Mouse (Mus musculus) MEL (cell line): ENCODE results near the gene Ccnb2. TPM values are rescaled to one million over a fixed set of nuclear protein-coding genes. Genes with fewer than 3 reads are reported as not detected.

Experiments
- DNase-seq: peaks from one replicate; pipeline ENCODE4 v3.0.0; 2011; ENCODE audit warnings: low read depth, low spot score
- H3K27ac ChIP-seq: 2 replicates; pipeline ENCODE4 v1.5.1; 2012; ENCODE audit warnings: low read depth, mild to moderate bottlenecking, control low read depth, low read length, moderate library complexity; ENCODE audit not compliant: control insufficient read depth
- H3K27me3 ChIP-seq, 2 experiments: fragments of 150-350 bp in 1 of 2; sonication (generic) in 1 of 2; 2 replicates each; pipeline ENCODE4 v1.6.1; 2012; ENCODE audit warnings: low read length in 2 of 2, mild to moderate bottlenecking in 2 of 2, improper control_type of control experiment in 1 of 2, moderate library complexity in 1 of 2; ENCODE audit not compliant: insufficient read depth in 2 of 2, control insufficient read depth in 1 of 2
- H3K36me3 ChIP-seq, 2 experiments: 2 replicates each; pipeline ENCODE4 v1.6.1; 2012 to 2014; ENCODE audit warnings: low read length in 2 of 2, improper control_type of control experiment in 1 of 2, inconsistent platforms in 1 of 2, mild to moderate bottlenecking in 1 of 2; ENCODE audit not compliant: insufficient read depth in 2 of 2, control insufficient read depth in 1 of 2
- H3K4me1 ChIP-seq, 2 experiments: fragments of 150-350 bp in 1 of 2; sonication (generic) in 1 of 2; 2 replicates each; pipeline ENCODE4 v1.6.1; 2012; ENCODE audit warnings: low read length in 2 of 2, improper control_type of control experiment in 1 of 2, mild to moderate bottlenecking in 1 of 2; ENCODE audit not compliant: insufficient read depth in 2 of 2, control insufficient read depth in 1 of 2
- H3K4me3 ChIP-seq, 2 experiments: fragments of 150-350 bp in 1 of 2; sonication (generic) in 1 of 2; 2 replicates each; pipeline ENCODE4 v1.5.1; 2012; ENCODE audit warnings: low read depth in 2 of 2, low read length in 2 of 2, mild to moderate bottlenecking in 2 of 2, moderate library complexity in 2 of 2, control low read depth in 1 of 2, improper control_type of control experiment in 1 of 2; ENCODE audit not compliant: control insufficient read depth in 1 of 2, insufficient read depth in 1 of 2
- H3K79me2 ChIP-seq: 2 replicates; pipeline ENCODE4 v1.6.1; 2012; ENCODE audit warnings: mild to moderate bottlenecking, low read length, moderate library complexity; ENCODE audit not compliant: control insufficient read depth, poor library complexity, insufficient read depth
- H3K9ac ChIP-seq: 2 replicates; pipeline ENCODE4 v1.6.1; 2012; ENCODE audit warnings: low read depth, mild to moderate bottlenecking, control low read depth, low read length, moderate library complexity; ENCODE audit not compliant: control insufficient read depth, poor library complexity, severe bottlenecking
- H3K9me3 ChIP-seq: fragments of 150-350 bp; sonication (generic); replicated peaks from 2 replicates; pipeline ENCODE4 v1.6.1; 2012; ENCODE audit warnings: mild to moderate bottlenecking, low read length, improper control_type of control experiment, moderate library complexity; ENCODE audit not compliant: insufficient read depth
- BHLHE40 ChIP-seq: IDR thresholded peaks from 2 replicates; pipeline ENCODE4 v1.6.1; 2012; ENCODE audit warnings: low read depth, mild to moderate bottlenecking, inconsistent platforms, low read length, improper control_type of control experiment, borderline replicate concordance
- CHD1 ChIP-seq: IDR thresholded peaks from 2 replicates; pipeline ENCODE4 v1.6.1; 2012; ENCODE audit warnings: low read depth, mild to moderate bottlenecking, inconsistent platforms, low read length, improper control_type of control experiment
- CHD2 ChIP-seq: IDR thresholded peaks from 2 replicates; pipeline ENCODE4 v1.6.1; 2011; ENCODE audit warnings: low read length, improper control_type of control experiment
- CTCF ChIP-seq, 3 experiments: IDR thresholded peaks in 2 of 3; conservative IDR thresholded peaks in 1 of 3; 2 replicates each; pipeline ENCODE4 v1.5.1; 2011 to 2012; ENCODE audit warnings: low read length in 3 of 3, low read depth in 2 of 3, mild to moderate bottlenecking in 2 of 3, improper control_type of control experiment in 1 of 3, inconsistent platforms in 1 of 3, mixed read lengths in 1 of 3, moderate library complexity in 1 of 3; ENCODE audit not compliant: control insufficient read depth in 1 of 3, insufficient read depth in 1 of 3, poor library complexity in 1 of 3, severe bottlenecking in 1 of 3
- ELF1 ChIP-seq: IDR thresholded peaks from 2 replicates; pipeline ENCODE4 v1.6.1; 2014; ENCODE audit warnings: low read depth, mild to moderate bottlenecking, inconsistent platforms, low read length, improper control_type of control experiment, moderate library complexity
- EP300 ChIP-seq, 2 experiments: IDR thresholded peaks; 2 replicates each; pipeline ENCODE4 v1.6.1; 2011; ENCODE audit warnings: improper control_type of control experiment in 2 of 2, low read length in 2 of 2, low read depth in 1 of 2, mild to moderate bottlenecking in 1 of 2
- ETS1 ChIP-seq: IDR thresholded peaks from 2 replicates; pipeline ENCODE4 v1.6.1; 2012; ENCODE audit warnings: low read depth, mild to moderate bottlenecking, inconsistent platforms, low read length, improper control_type of control experiment, moderate library complexity
- GABPA ChIP-seq: IDR thresholded peaks from 2 replicates; pipeline ENCODE4 v1.6.1; 2012; ENCODE audit warnings: low read depth, mild to moderate bottlenecking, inconsistent platforms, low read length, improper control_type of control experiment, moderate library complexity
- GATA1 ChIP-seq: IDR thresholded peaks from 2 replicates; pipeline ENCODE4 v1.6.1; 2011; ENCODE audit warnings: low read depth, low read length, improper control_type of control experiment
- HCFC1 ChIP-seq: IDR thresholded peaks from 2 replicates; pipeline ENCODE4 v1.6.1; 2012; ENCODE audit warnings: low read depth, mild to moderate bottlenecking, inconsistent platforms, low read length, improper control_type of control experiment, moderate library complexity
- JUND ChIP-seq: IDR thresholded peaks from 2 replicates; pipeline ENCODE4 v1.6.1; 2011; ENCODE audit warnings: low read depth, mild to moderate bottlenecking, improper control_type of control experiment, low read length
- KAT2A ChIP-seq: conservative IDR thresholded peaks from 2 replicates; pipeline ENCODE4 v1.6.1; 2012; ENCODE audit warnings: low read depth, low read length, improper control_type of control experiment, inconsistent platforms
- MAFK ChIP-seq: IDR thresholded peaks from 2 replicates; pipeline ENCODE4 v1.6.1; 2011; ENCODE audit warnings: low read depth, mild to moderate bottlenecking, low read length, improper control_type of control experiment, borderline replicate concordance
- MAX ChIP-seq: IDR thresholded peaks from 2 replicates; pipeline ENCODE4 v1.6.1; 2011; ENCODE audit warnings: low read length, improper control_type of control experiment
- MAZ ChIP-seq: IDR thresholded peaks from 2 replicates; pipeline ENCODE4 v1.6.1; 2012; ENCODE audit warnings: low read depth, mild to moderate bottlenecking, inconsistent platforms, low read length, improper control_type of control experiment
- MEF2A ChIP-seq: IDR thresholded peaks from 2 replicates; pipeline ENCODE4 v1.6.1; 2014; ENCODE audit warnings: low read depth, mild to moderate bottlenecking, inconsistent platforms, low read length, improper control_type of control experiment; ENCODE audit not compliant: poor library complexity, insufficient replicate concordance, severe bottlenecking; ENCODE audit errors: extremely low read depth
- MXI1 ChIP-seq: IDR thresholded peaks from 2 replicates; pipeline ENCODE4 v1.6.1; 2011; ENCODE audit warnings: mild to moderate bottlenecking, low read depth, low read length, improper control_type of control experiment
- MYB ChIP-seq: IDR thresholded peaks from 2 replicates; pipeline ENCODE4 v1.6.1; 2011; ENCODE audit warnings: mild to moderate bottlenecking, low read depth, low read length, improper control_type of control experiment
- MYC ChIP-seq: IDR thresholded peaks from 2 replicates; pipeline ENCODE4 v1.6.1; 2011; ENCODE audit warnings: low read depth, mild to moderate bottlenecking, low read length, improper control_type of control experiment, moderate library complexity
- NELFE ChIP-seq: IDR thresholded peaks from 2 replicates; pipeline ENCODE4 v1.6.1; 2011; ENCODE audit warnings: low read depth, low read length, improper control_type of control experiment
- NRF1 ChIP-seq: IDR thresholded peaks from 2 replicates; pipeline ENCODE4 v1.6.1; 2014; ENCODE audit warnings: low read depth, mild to moderate bottlenecking, inconsistent platforms, low read length, improper control_type of control experiment, moderate library complexity; ENCODE audit not compliant: poor library complexity, insufficient read depth, severe bottlenecking
- POLR2A ChIP-seq, 2 experiments: IDR thresholded peaks; 2 replicates each; pipeline ENCODE4 v1.6.1; 2011 to 2012; ENCODE audit warnings: low read length in 2 of 2, mild to moderate bottlenecking in 2 of 2, control low read depth in 1 of 2, improper control_type of control experiment in 1 of 2, low read depth in 1 of 2, moderate library complexity in 1 of 2; ENCODE audit not compliant: control insufficient read depth in 1 of 2, insufficient read depth in 1 of 2, poor library complexity in 1 of 2
- POLR2AphosphoS2 ChIP-seq: IDR thresholded peaks from 2 replicates; pipeline ENCODE4 v1.6.1; 2011; ENCODE audit warnings: low read length, improper control_type of control experiment
- POLR2AphosphoS5 ChIP-seq: IDR thresholded peaks from 2 replicates; pipeline ENCODE4 v1.6.1; 2012; ENCODE audit warnings: low read depth, borderline replicate concordance, mild to moderate bottlenecking, inconsistent platforms, low read length, moderate library complexity, mixed read lengths
- RAD21 ChIP-seq: IDR thresholded peaks from 2 replicates; pipeline ENCODE4 v1.6.1; 2011; ENCODE audit warnings: mild to moderate bottlenecking, low read depth, low read length, improper control_type of control experiment
- RCOR1 ChIP-seq: IDR thresholded peaks from 2 replicates; pipeline ENCODE4 v1.6.1; 2012; ENCODE audit warnings: low read depth, mild to moderate bottlenecking, inconsistent platforms, low read length, improper control_type of control experiment
- SIN3A ChIP-seq: IDR thresholded peaks from 2 replicates; pipeline ENCODE4 v1.6.1; 2012; ENCODE audit warnings: low read length, improper control_type of control experiment, inconsistent platforms
- SMC3 ChIP-seq: IDR thresholded peaks from 2 replicates; pipeline ENCODE4 v1.6.1; 2011; ENCODE audit warnings: low read depth, low read length, improper control_type of control experiment
- TAL1 ChIP-seq: IDR thresholded peaks from 2 replicates; pipeline ENCODE4 v1.6.1; 2012; ENCODE audit warnings: mild to moderate bottlenecking, inconsistent platforms, low read length, moderate library complexity, mixed read lengths
- TBP ChIP-seq: IDR thresholded peaks from 2 replicates; pipeline ENCODE4 v1.8.0; 2011; ENCODE audit warnings: low read depth, low read length, improper control_type of control experiment
- TCF12 ChIP-seq: IDR thresholded peaks from 2 replicates; pipeline ENCODE4 v1.6.1; 2014; ENCODE audit warnings: low read depth, mild to moderate bottlenecking, inconsistent platforms, low read length, improper control_type of control experiment, moderate library complexity
- UBTF ChIP-seq: IDR thresholded peaks from 2 replicates; pipeline ENCODE4 v1.6.1; 2012; ENCODE audit warnings: low read depth, mild to moderate bottlenecking, inconsistent platforms, low read length, improper control_type of control experiment, moderate library complexity, borderline replicate concordance; ENCODE audit not compliant: insufficient read depth
- USF1 ChIP-seq: IDR thresholded peaks from 2 replicates; pipeline ENCODE4 v1.6.1; 2014; ENCODE audit warnings: low read depth, mild to moderate bottlenecking, inconsistent platforms, low read length, improper control_type of control experiment, moderate library complexity
- USF2 ChIP-seq, 2 experiments: IDR thresholded peaks; 2 replicates each; pipeline ENCODE4 v1.6.1; 2011 to 2012; ENCODE audit warnings: improper control_type of control experiment in 2 of 2, low read length in 2 of 2, borderline replicate concordance in 1 of 2, inconsistent platforms in 1 of 2, low read depth in 1 of 2, mild to moderate bottlenecking in 1 of 2; ENCODE audit not compliant: insufficient read depth in 1 of 2
- ZC3H11A ChIP-seq: IDR thresholded peaks from 2 replicates; pipeline ENCODE4 v1.6.1; 2012; ENCODE audit warnings: low read depth, mild to moderate bottlenecking, inconsistent platforms, low read length, improper control_type of control experiment
- ZKSCAN1 ChIP-seq: IDR thresholded peaks from 2 replicates; pipeline ENCODE4 v1.6.1; 2012; ENCODE audit warnings: low read depth, mild to moderate bottlenecking, inconsistent platforms, low read length, improper control_type of control experiment, moderate library complexity
- ZMIZ1 ChIP-seq: IDR thresholded peaks from 2 replicates; pipeline ENCODE4 v1.6.1; 2012; ENCODE audit warnings: low read depth, mild to moderate bottlenecking, inconsistent platforms, low read length, improper control_type of control experiment, moderate library complexity
- ZNF384 ChIP-seq: IDR thresholded peaks from 2 replicates; pipeline ENCODE4 v1.6.1; 2012; ENCODE audit warnings: low read depth, mild to moderate bottlenecking, inconsistent platforms, low read length, improper control_type of control experiment
- polyA plus RNA-seq, 2 experiments: library from polyadenylated mRNA; stranded (reverse) in 1 of 2; unstranded in 1 of 2; fragments of >175 nt in 1 of 2; fragments of >200 nt in 1 of 2; gene quantifications; 2 replicates each; pipeline versions ENCODE4 v1.2.1 to v1.2.4; 2012; ENCODE audit warnings: low replicate concordance in 2 of 2, low read depth in 1 of 2; ENCODE audit not compliant: insufficient read length in 2 of 2, insufficient read depth in 1 of 2, missing spikeins in 1 of 2
- total RNA-seq: library from RNA; depleted of rRNA; stranded (reverse); fragments of 300-350 nt; gene quantifications from 2 replicates; pipeline ENCODE4 v1.2.3, GENCODE M21; 2012

The Ccnb2 gene
- total and polyA plus RNA-seq, 3 experiments, result 86.5 to 128 (median 97.0) TPM

GRCm38 (mm10) chr9:70452371-70452770 is 31.0 kb upstream of the Ccnb2 start:
- TF ChIP-seq POLR2AphosphoS5 (no peak), MAFK (0 out of 2 replicates have a peak, but pooled peaks have one; percentile 17), USF1 (no peak), TAL1 (peak; percentile 29), NELFE (no peak), ZNF384 (no peak), TCF12 (peak; percentile 88), POLR2A (IDR thresholded peaks at IDR 0.05; ENCODE audit: control insufficient read depth in 1 of 2, insufficient read depth in 1 of 2, low read depth in 1 of 2, low read length in 2 of 2, poor library complexity in 1 of 2) (no peak), BHLHE40 (no peak), SMC3 (no peak), NRF1 (no peak), ELF1 (no peak), JUND (no peak), MAX (no peak), USF2 (IDR thresholded peaks at IDR 0.05; ENCODE audit: borderline replicate concordance in 1 of 2, insufficient read depth in 1 of 2, low read depth in 1 of 2, low read length in 2 of 2) (no peak), ZKSCAN1 (no peak), MYC (no peak), GABPA (no peak), TBP (no peak), UBTF (0 out of 2 replicates have a peak, but pooled peaks have one; percentile 48), SIN3A (peak; percentile 92), MXI1 (no peak; the same call in 1 of the 2 replicates), CTCF (IDR thresholded peaks at IDR 0.05 in 2 of 3, conservative IDR thresholded peaks at IDR 0.05 in 1 of 3; ENCODE audit: control insufficient read depth in 1 of 3, insufficient read depth in 1 of 3, low read depth in 2 of 3, low read length in 3 of 3, poor library complexity in 1 of 3, severe bottlenecking in 1 of 3) (no peak), KAT2A (no peak), HCFC1 (0 out of 2 replicates have a peak, but pooled peaks have one; percentile 29), MYB (no peak), MAZ (0 out of 2 replicates have a peak, but pooled peaks have one; percentile 57), ETS1 (peak; percentile 99), RAD21 (no peak), RCOR1 (peak; percentile 51; the same call in 1 of the 2 replicates), CHD2 (no peak), MEF2A (no peak), GATA1 (peak; percentile 96), ZC3H11A (no peak), EP300 (IDR thresholded peaks at IDR 0.05; ENCODE audit: low read depth in 1 of 2, low read length in 2 of 2) (peak; percentile 83 to 88), CHD1 (no peak), POLR2AphosphoS2 (no peak), ZMIZ1 (no peak)
- Histone ChIP-seq H3K27me3 (no peaks in the 10 kb centered on the region), H3K4me1 (peaks cover 11 to 14% of the 10 kb centered on the region in 2 experiments), H3K4me3 (no peak overlapping the region), H3K27ac (peak overlapping the region; percentile 65), H3K36me3 (peaks cover 39 to 67% of the 10 kb centered on the region in 2 experiments), H3K79me2 (no peaks in the 10 kb centered on the region; the same call in 1 of the 2 replicates), H3K9ac (no peak overlapping the region), H3K9me3 (no peaks in the 10 kb centered on the region)
- peak; percentile 86 for DNase-seq
